Mouse (Mus musculus) neural tube, embryonic 11.5 days (tissue): ENCODE measurements at regions not wholly inside any gene's neighbourhood (a gene's known extent, or its start where the extent isn't known, plus 50 kb on each side); places are given as distances from the start of the nearest gene placed in this dataset.

Experiments used
- ATAC-seq: fragments of 200-750 bp; cut with Nextera tagmentation; 2 replicates; pipeline ENCODE4 v1.8.0; 2017; ENCODE audit warnings: moderate number of reproducible peaks, mild to moderate bottlenecking, moderate TSS enrichment, moderate library complexity; ENCODE audit not compliant: insufficient read depth, low FRiP score, low TSS enrichment
- DNase-seq: peaks from one replicate; pipeline ENCODE4 v3.0.0-alpha.2; 2015; ENCODE audit warnings: low spot score
- H3K27ac ChIP-seq: fragments of 300-500 bp; sonication (generic); 2 replicates; pipeline ENCODE4 v1.5.1; 2014; ENCODE audit warnings: low read depth, mild to moderate bottlenecking, low read length
- H3K27me3 ChIP-seq: fragments of 300-500 bp; sonication (generic); 2 replicates; pipeline ENCODE4 v1.6.1; 2014; ENCODE audit warnings: mild to moderate bottlenecking, low read length, mixed read lengths; ENCODE audit not compliant: control insufficient read depth, insufficient read depth
- H3K36me3 ChIP-seq: fragments of 300-500 bp; sonication (generic); 2 replicates; pipeline ENCODE4 v1.6.1; 2014; ENCODE audit warnings: mild to moderate bottlenecking, low read length, moderate library complexity, mixed read lengths; ENCODE audit not compliant: control insufficient read depth, insufficient read depth
- H3K4me1 ChIP-seq: fragments of 300-500 bp; sonication (generic); 2 replicates; pipeline ENCODE4 v1.6.1; 2014; ENCODE audit warnings: low read length, mixed read lengths; ENCODE audit not compliant: control insufficient read depth, insufficient read depth
- H3K4me2 ChIP-seq: fragments of 300-500 bp; sonication (generic); 2 replicates; pipeline ENCODE4 v1.6.1; 2014; ENCODE audit warnings: low read depth, mild to moderate bottlenecking, moderate library complexity
- H3K4me3 ChIP-seq: fragments of 300-500 bp; sonication (generic); 2 replicates; pipeline ENCODE4 v1.5.1; 2014; ENCODE audit warnings: low read depth, low read length
- H3K9ac ChIP-seq: fragments of 300-500 bp; sonication (generic); 2 replicates; pipeline ENCODE4 v1.6.1; 2014; ENCODE audit warnings: mild to moderate bottlenecking, low read length
- H3K9me3 ChIP-seq: fragments of 300-500 bp; sonication (generic); 2 replicates; pipeline ENCODE4 v1.6.1; 2016; ENCODE audit warnings: low read length; ENCODE audit not compliant: control insufficient read depth
- WGBS: fragments of 180-500 bp; shearing (Covaris S2); extraction: QIAGEN DNeasy Blood & Tissue Kit; methylation state at CpG from one replicate; pipeline ENCODE4 v1.1.7; 2014; 5-methylcytosine and 5-hydroxymethylcytosine counted together

DNA sequence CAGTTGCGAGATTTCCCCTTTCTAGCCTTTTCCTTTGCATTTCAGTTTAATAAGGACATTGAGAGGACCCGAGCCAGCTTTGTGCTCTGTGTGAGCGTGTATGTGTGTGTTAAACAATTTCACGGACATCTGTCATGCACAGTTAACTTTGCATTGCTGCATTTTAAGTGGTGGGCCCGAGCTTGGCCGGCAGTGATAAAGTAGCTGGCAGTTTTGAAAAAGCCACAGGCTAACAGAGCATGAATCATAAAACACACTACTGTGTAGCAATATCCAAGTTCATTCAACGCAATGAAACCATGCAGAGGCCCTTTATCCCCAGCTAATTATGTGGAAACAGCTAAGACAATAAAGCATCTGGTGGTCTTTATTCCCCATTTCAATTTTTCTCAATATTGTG, 140.9 kb downstream of the Nkx6-1 start:
- Histone ChIP-seq H3K4me1 (peaks cover 10% of the 10 kb centered on the region), H3K36me3 (no peaks in the 10 kb centered on the region), H3K27me3 (peaks cover 79% of the 10 kb centered on the region), H3K9ac (no peak overlapping the region), H3K27ac (no peak overlapping the region), H3K4me2 (no peak overlapping the region), H3K9me3 (no peaks in the 10 kb centered on the region), H3K4me3 (no peak overlapping the region)
- DNase-seq (peak; percentile 73), ATAC-seq (peak; percentile 79)
- WGBS = 8% methylated on average over 7 of the region's 7 CpGs

DNA sequence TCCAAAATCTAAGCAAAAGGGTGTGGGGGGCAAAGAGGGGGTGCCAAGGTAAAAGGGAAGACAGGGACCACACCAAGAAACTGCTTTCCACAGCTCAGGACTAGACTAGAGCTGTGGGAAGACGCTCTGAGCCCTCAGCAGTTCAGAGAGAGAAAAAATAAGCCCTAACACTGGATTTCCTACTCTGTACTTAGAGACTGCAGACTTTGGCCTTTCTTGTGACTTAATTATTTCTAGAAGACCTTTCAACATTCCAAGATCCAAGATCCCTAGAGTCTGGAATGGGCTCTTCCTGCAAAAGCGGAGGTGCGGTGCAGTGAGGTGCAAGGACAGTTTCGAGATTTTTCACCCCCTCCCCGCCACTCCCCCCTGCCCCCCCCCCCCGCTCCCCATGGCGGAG, 141.3 kb downstream of the Nkx6-1 start:
- WGBS = 19% methylated on average over 7 of the region's 7 CpGs
- ATAC-seq (no peak), DNase-seq (no peak)
- H3K4me1 ChIP-seq = peaks cover 10% of the 10 kb centered on the region
- H3K36me3 ChIP-seq = no peaks in the 10 kb centered on the region
- H3K27ac ChIP-seq = no peak overlapping the region
- H3K4me2 ChIP-seq = no peak overlapping the region
- H3K9ac ChIP-seq = no peak overlapping the region
- H3K9me3 ChIP-seq = no peaks in the 10 kb centered on the region
- peaks cover 78% of the 10 kb centered on the region for H3K27me3 ChIP-seq
- no peak overlapping the region for H3K4me3 ChIP-seq

DNA sequence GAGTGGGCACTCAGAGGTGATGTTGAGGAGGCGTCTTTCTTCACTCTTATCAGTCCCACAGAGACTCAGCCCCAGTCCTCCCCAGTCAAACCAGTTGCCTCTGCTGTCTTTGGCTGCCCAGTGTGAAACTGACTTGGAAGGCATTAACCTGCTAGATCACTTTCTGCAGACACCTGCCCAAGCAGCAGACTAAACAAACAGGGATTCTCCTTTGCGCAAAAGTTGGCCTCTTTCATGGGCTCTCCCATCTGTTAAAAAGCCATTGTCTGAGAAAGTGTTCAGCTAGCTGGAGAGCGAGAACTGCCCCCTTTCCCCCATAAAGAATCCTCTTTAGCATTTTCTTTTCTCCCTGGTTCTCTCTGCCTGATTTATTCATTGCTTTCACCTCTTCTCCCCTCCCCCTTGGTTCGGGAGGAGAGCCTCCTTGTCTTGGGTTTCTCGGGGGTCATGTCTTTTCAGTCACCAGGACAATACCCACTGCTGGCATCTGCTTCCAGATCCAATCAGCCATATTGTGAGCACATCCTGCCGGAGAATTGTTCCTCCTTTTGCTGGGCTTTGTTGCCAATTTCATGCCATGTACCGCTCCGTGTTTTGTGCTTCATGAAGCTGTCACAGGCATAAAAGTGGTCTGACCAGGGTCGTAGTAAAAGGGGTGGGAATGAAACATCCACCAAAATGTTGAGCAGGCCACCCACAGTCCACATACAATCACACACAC, 143.7 kb downstream of the Nkx6-1 start:
- Histone ChIP-seq H3K36me3 (no peaks in the 10 kb centered on the region), H3K4me1 (peaks cover 10% of the 10 kb centered on the region), H3K4me3 (no peak overlapping the region), H3K27me3 (peaks cover 74% of the 10 kb centered on the region), H3K9me3 (no peaks in the 10 kb centered on the region; the same call in 1 of the 2 replicates), H3K27ac (no peak overlapping the region), H3K9ac (no peak overlapping the region), H3K4me2 (no peak overlapping the region)
- peak; percentile 75 for DNase-seq
- WGBS = 15% methylated on average over 9 of the region's 9 CpGs
- ATAC-seq = peak; percentile 81

DNA sequence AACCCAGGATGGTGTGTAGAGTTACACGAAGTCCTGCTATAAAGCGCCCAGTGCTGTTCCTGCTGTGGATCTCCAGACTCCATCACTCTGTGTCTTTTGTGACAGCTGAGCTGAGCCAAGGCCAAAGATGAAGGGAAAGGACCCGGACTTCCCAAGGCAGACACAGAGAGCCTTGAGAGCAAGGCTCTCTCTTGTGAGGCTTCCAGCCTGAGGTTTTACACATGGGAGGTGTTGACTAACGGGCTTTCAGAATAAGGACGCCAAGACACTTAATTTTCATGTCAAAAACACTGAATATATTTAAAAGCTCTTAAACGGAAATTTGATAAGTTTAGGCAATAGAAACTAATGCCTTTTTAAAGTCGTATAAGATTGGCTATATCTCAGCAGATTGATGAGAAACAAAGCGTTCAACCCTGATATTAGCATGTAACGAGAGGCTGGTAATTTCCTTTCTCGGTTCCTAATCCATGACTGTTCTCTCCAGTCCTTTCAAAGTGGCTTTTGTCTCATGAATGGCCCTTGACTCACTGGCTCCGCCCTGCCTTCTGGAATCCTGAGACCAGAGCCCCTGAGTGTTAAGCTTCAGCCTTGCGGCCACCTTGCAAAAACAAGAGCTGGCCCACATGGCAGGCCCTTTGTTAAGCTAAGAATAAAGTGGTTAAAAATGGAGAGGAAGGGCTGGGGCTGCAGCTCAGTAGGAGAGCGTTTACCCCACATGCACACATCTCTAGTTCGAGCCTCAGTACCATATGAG, 145.8 kb downstream of the Nkx6-1 start:
- no peak overlapping the region for H3K9ac ChIP-seq
- H3K36me3 ChIP-seq = no peaks in the 10 kb centered on the region
- whole genome bisulfite sequencing = 33% methylated on average over 14 of the region's 14 CpGs
- H3K4me3 ChIP-seq = no peak overlapping the region
- DNase-seq = peak; percentile 34
- H3K9me3 ChIP-seq = no peaks in the 10 kb centered on the region; the same call in 1 of the 2 replicates
- H3K4me2 ChIP-seq = no peak overlapping the region
- no peak overlapping the region for H3K27ac ChIP-seq
- H3K27me3 ChIP-seq = peaks cover 71% of the 10 kb centered on the region
- H3K4me1 ChIP-seq = peaks cover 10% of the 10 kb centered on the region
- no peak for ATAC-seq

DNA sequence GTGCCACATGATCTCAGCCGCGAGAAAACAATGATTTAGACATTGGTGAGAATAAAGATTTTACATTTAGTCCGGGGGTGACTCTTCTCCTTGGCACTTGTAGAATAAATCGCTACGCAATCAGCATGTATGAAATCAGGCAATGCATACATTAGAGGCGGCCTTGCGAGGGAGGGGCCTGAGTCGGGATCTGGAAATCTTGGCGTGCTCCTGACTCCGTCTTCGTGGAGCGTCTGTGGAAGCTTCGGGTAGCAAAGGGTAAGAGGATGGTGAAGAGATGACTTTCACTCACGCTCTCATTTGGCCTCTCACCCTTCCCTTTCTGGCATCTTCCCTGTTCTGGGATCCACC, 167.1 kb downstream of the Nkx6-1 start:
- H3K27me3 ChIP-seq = peaks cover 2% of the 10 kb centered on the region; the same call in 1 of the 2 replicates
- no peak overlapping the region for H3K4me2 ChIP-seq
- ATAC-seq (no peak), DNase-seq (no peak)
- no peaks in the 10 kb centered on the region for H3K9me3 ChIP-seq
- no peaks in the 10 kb centered on the region for H3K4me1 ChIP-seq
- H3K36me3 ChIP-seq = no peaks in the 10 kb centered on the region
- no peak overlapping the region for H3K4me3 ChIP-seq
- H3K27ac ChIP-seq = no peak overlapping the region
- WGBS = 90% methylated on average over 14 of the region's 14 CpGs
- no peak overlapping the region for H3K9ac ChIP-seq

DNA sequence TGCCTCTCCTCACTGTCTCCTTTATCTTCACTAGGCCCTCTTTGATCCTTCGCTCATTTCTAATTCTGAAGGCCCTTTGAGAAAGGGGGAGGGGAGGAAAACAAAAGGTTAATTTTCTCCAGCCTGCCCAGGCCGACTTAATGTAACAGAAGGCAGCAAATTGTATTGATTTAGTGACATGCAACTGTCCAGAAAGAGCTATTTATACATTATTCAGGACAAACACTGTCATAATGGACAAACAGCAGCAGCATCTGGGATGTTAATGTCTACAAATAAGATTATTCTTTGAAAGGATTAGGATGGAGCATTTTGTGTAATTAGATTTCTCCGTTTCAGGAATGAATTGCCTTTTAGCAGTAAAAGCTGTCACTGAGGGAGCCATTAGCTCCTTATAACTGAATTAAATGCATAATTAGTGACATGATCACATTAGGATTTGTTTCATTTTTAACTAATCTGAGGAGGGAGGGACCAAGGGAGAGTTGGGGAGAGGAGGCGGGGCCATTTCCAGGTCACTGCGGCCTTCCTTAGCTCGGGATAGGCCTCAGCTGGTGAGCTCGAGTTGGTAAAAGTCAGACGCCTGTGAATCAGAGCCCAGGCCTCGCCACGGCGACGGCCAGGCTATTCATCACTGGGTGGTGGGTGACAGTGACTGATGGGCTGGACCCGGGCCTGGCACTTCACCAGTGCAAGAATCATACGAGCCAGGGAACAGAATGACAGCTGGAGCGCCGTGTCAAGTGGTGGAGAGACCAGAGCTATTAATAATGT, 167.7 kb downstream of the Nkx6-1 start:
- WGBS = 43% methylated on average over 16 of the region's 16 CpGs
- Histone ChIP-seq H3K4me3 (no peak overlapping the region), H3K9ac (no peak overlapping the region), H3K9me3 (no peaks in the 10 kb centered on the region), H3K36me3 (no peaks in the 10 kb centered on the region), H3K4me2 (no peak overlapping the region), H3K4me1 (no peaks in the 10 kb centered on the region), H3K27ac (no peak overlapping the region), H3K27me3 (no peaks in the 10 kb centered on the region)
- DNase-seq = peak; percentile 62
- peak; percentile 84 for ATAC-seq

DNA sequence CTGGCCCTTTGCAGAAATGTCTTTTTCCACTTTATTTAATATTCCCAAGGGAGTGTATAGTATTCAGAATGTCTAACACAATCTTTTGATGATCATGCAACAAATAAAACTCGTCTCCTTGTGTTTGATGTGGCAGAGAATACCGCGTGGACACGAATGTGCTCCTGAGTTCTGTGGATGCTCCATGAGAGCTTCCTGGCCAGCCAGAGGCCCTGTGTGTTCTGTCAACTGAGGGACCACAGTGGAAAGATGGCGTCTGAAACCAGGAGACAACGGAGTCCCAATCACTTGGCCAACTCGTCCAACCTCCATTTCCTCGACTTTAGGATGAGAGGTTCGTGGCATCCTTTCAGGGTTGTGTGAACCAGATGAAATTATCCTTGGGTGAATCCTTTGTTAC, 168.6 kb downstream of the Nkx6-1 start:
- no peaks in the 10 kb centered on the region for H3K4me1 ChIP-seq
- H3K27ac ChIP-seq = no peak overlapping the region
- DNase-seq (no peak), ATAC-seq (no peak)
- no peaks in the 10 kb centered on the region for H3K9me3 ChIP-seq
- 92% methylated on average over 9 of the region's 9 CpGs for WGBS
- no peak overlapping the region for H3K9ac ChIP-seq
- H3K27me3 ChIP-seq = no peaks in the 10 kb centered on the region
- H3K36me3 ChIP-seq = no peaks in the 10 kb centered on the region
- no peak overlapping the region for H3K4me2 ChIP-seq
- no peak overlapping the region for H3K4me3 ChIP-seq

DNA sequence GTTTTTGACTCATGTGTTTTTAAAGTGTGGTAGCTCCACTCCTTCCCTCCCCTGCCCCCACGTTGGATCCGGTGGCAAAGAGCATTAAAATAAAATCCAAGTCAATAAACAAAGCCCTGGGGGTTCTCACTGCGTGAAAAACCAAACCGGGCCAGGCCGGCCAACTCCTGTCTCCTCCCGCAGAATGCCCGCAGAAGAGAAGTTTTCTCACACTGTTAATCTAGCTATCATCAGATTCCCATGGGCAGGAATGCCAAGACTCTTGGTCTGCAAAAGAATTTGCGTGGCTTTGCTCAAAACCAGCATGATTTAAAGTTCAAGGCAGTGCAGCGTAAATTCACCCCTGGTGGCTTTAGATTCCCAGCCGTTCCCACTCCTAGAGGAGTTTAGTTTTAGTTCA, 219.0 kb downstream of the Nkx6-1 start:
- no peak for DNase-seq
- 30% methylated on average over 10 of the region's 10 CpGs for WGBS

More for the DNA sequence above, 219.0 kb downstream of the Nkx6-1 start:
- ATAC-seq = no peak
- no peak overlapping the region for H3K4me3 ChIP-seq
- H3K9me3 ChIP-seq = no peaks in the 10 kb centered on the region
- no peaks in the 10 kb centered on the region for H3K4me1 ChIP-seq
- H3K27me3 ChIP-seq = no peaks in the 10 kb centered on the region
- H3K36me3 ChIP-seq = no peaks in the 10 kb centered on the region
- H3K27ac ChIP-seq = no peak overlapping the region
- no peak overlapping the region for H3K9ac ChIP-seq
- H3K4me2 ChIP-seq = no peak overlapping the region
